Mouse (Mus musculus): ENCODE measurements around the gene Mink1. TPM values are rescaled to one million over a fixed set of nuclear protein-coding genes. Genes with fewer than 3 reads are reported as not detected.

Gene Mink1
- polyA plus RNA-seq, 1 experiment from 2014 or later, result 21.2 TPM

DNA sequence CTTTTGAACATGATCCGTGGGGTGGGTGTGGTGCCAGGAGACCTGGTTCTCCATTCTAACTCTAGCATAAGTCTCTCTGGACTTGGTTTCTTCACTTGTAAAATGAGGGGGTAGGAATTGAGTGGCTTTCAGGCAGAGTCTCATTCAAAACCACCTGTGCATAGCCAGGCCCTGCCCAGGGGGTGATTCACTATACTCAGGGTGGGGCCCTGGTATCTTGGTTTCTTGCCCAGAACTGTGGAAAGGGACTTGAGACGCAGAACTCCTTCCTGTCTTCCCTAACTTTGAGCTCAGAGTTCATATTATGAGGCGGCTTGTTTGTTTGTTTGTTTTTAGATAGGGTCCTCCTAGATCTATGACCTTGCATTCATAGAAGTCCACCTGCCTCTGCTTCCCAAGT is 14.5 kb downstream of the Mink1 start:
- no peaks in the 10 kb centered on the region for H3K27me3 ChIP-seq (ENCODE audit: control insufficient read depth, insufficient read depth, low read length)
- WGBS, result 89% methylated on average over 3 of the region's 3 CpGs
- ATAC-seq (ENCODE audit: insufficient number of reproducible peaks, low FRiP score, low TSS enrichment, low read depth) (no peak), DNase-seq (ENCODE audit: low spot score) (no peak)
- 0 out of 2 replicates have a peak, but pooled peaks cover 2% of the 10 kb centered on the region for H3K4me1 ChIP-seq (ENCODE audit: control insufficient read depth, insufficient read depth, low read length)
- no peak overlapping the region for H3K27ac ChIP-seq (replicated peaks; ENCODE audit: low read depth, low read length)
- no peaks in the 10 kb centered on the region for H3K9me3 ChIP-seq (ENCODE audit: control insufficient read depth, low read length)
- no peaks in the 10 kb centered on the region for H3K36me3 ChIP-seq (ENCODE audit: control insufficient read depth, insufficient read depth, low read length)
- no peak overlapping the region for H3K4me2 ChIP-seq (ENCODE audit: low read depth, severe bottlenecking)
- no peak overlapping the region for H3K9ac ChIP-seq (ENCODE audit: low read length)
- no peak overlapping the region for H3K4me3 ChIP-seq (ENCODE audit: low read depth, low read length)

DNA sequence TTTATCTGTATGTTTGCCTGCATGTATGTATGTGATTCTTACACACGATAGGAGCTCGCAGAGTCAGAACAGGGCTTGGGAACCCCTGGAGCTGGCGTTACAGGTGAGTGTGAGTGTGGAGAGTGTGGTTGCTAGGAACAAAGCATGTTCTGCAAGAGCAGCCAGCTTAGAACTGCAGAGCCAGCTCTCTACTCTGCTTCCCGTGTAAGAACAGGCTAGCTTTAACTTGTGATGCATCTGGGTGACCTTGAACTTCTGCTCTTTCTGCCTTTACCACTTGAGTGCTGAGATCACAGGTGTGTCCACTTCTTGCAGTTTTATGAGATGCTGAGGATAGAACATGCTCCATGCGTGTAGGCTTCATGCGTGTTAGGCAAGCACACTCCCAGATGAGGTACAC is 16.3 kb downstream of the Mink1 start:
- Histone ChIP-seq H3K4me1 (ENCODE audit: control insufficient read depth, insufficient read depth, low read length) (0 out of 2 replicates have a peak, but pooled peaks cover 2% of the 10 kb centered on the region), H3K9ac (ENCODE audit: low read length) (no peak overlapping the region), H3K9me3 (ENCODE audit: control insufficient read depth, low read length) (no peaks in the 10 kb centered on the region), H3K4me3 (ENCODE audit: low read depth, low read length) (no peak overlapping the region), H3K27me3 (ENCODE audit: control insufficient read depth, insufficient read depth, low read length) (no peaks in the 10 kb centered on the region), H3K4me2 (ENCODE audit: low read depth, severe bottlenecking) (no peak overlapping the region), H3K36me3 (ENCODE audit: control insufficient read depth, insufficient read depth, low read length) (no peaks in the 10 kb centered on the region), H3K27ac (replicated peaks; ENCODE audit: low read depth, low read length) (no peak overlapping the region)
- DNase-seq (ENCODE audit: low spot score), result no peak
- no peak for ATAC-seq (ENCODE audit: insufficient number of reproducible peaks, low FRiP score, low TSS enrichment, low read depth)
- 91% methylated on average over 6 of the region's 6 CpGs for WGBS

DNA sequence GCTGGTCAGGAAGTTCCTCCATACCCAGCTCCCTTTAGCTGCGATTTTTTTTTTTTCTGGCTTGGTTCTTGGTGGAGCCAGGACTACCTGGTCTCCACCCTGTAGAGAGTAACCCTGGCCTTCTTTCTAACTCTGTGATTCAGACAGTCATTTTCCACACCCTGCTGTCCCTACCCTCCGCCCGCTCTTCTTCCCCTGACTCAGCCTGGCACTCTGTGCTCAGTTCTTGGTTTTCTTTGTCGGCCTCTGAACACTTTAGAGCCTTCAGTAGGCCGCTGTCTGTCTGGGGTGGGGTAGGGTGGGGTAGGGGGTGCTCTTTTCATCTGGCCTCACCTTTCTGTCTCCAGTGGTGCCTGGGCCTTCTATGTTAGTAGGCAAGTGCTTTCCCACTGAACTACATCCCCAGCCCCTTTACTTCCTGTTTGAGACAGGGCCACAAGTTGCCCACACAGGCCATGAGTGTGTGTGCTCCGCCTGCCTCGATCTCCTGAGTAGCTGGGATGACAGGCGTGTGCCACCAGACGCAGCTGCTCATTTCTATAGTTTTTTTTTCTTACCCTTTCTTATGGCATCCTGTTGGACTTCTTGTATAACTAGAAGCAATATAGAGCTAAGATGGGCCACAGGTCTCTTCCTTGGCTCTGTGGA is 17.2 kb downstream of the Mink1 start:
- 83% methylated on average over 9 of the region's 9 CpGs for WGBS
- ATAC-seq (ENCODE audit: insufficient number of reproducible peaks, low FRiP score, low TSS enrichment, low read depth), result no peak

DNA sequence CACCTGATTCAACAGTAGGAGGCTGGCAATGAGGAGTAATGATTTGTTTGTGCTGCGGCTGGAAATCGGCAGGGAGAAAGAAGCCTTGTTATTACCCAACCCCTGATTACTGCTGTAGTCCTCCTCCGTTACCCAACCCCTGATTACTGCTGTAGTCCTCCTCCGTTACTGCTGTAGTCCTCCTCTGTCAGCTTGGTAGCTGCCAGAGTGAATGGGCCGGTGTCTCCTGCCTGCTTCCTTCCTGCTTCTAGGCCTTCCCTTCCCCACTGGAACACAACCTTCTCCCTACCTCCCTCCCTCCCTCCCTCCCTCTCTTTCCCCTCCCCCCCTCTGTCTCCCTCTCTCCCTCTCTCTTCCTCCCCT is 17.7 kb downstream of the Mink1 start:
- 57% methylated on average over 5 of the region's 5 CpGs for WGBS
- Histone ChIP-seq H3K27me3 (ENCODE audit: control insufficient read depth, insufficient read depth, low read length) (no peaks in the 10 kb centered on the region), H3K4me1 (ENCODE audit: control insufficient read depth, insufficient read depth, low read length) (peaks cover 8% of the 10 kb centered on the region), H3K9ac (ENCODE audit: low read length) (no peak overlapping the region), H3K27ac (replicated peaks; ENCODE audit: low read depth, low read length) (no peak overlapping the region), H3K9me3 (ENCODE audit: control insufficient read depth, low read length) (no peaks in the 10 kb centered on the region), H3K4me3 (ENCODE audit: low read depth, low read length) (no peak overlapping the region), H3K4me2 (ENCODE audit: low read depth, severe bottlenecking) (no peak overlapping the region), H3K36me3 (ENCODE audit: control insufficient read depth, insufficient read depth, low read length) (no peaks in the 10 kb centered on the region)
- no peak for DNase-seq (ENCODE audit: low spot score)
- no peak for ATAC-seq (ENCODE audit: insufficient number of reproducible peaks, low FRiP score, low TSS enrichment, low read depth)

More for the DNA sequence above, 17.2 kb downstream of the Mink1 start:
- Histone ChIP-seq H3K36me3 (ENCODE audit: control insufficient read depth, insufficient read depth, low read length) (no peaks in the 10 kb centered on the region), H3K4me3 (ENCODE audit: low read depth, low read length) (no peak overlapping the region), H3K27ac (replicated peaks; ENCODE audit: low read depth, low read length) (no peak overlapping the region), H3K4me1 (ENCODE audit: control insufficient read depth, insufficient read depth, low read length) (peaks cover 3% of the 10 kb centered on the region), H3K9ac (ENCODE audit: low read length) (no peak overlapping the region), H3K4me2 (ENCODE audit: low read depth, severe bottlenecking) (no peak overlapping the region), H3K9me3 (ENCODE audit: control insufficient read depth, low read length) (no peaks in the 10 kb centered on the region), H3K27me3 (ENCODE audit: control insufficient read depth, insufficient read depth, low read length) (no peaks in the 10 kb centered on the region)
- DNase-seq (ENCODE audit: low spot score), result no peak

DNA sequence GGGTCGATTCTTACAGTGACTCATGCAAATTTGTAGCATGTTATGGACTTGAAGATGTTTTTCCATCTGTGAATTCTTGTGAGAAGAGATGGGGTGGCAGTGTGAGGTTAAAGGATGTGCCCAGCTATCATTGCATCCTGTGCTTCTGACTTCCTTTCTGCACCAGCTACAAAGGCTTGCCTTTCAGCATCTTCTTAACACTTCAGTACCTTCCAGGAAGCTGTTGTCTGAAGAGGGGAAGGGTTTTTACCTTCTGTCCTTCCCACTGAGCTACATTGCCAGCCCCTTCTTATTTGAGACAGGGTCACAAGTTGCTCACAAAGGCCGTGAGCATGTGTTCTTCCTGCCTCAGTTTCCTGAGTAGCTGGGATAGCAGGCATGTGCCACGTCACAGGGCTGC is 18.2 kb downstream of the Mink1 start:
- Histone ChIP-seq H3K36me3 (ENCODE audit: control insufficient read depth, insufficient read depth, low read length) (no peaks in the 10 kb centered on the region), H3K4me2 (ENCODE audit: low read depth, severe bottlenecking) (no peak overlapping the region), H3K9ac (ENCODE audit: low read length) (no peak overlapping the region), H3K27me3 (ENCODE audit: control insufficient read depth, insufficient read depth, low read length) (no peaks in the 10 kb centered on the region), H3K27ac (replicated peaks; ENCODE audit: low read depth, low read length) (no peak overlapping the region), H3K9me3 (ENCODE audit: control insufficient read depth, low read length) (no peaks in the 10 kb centered on the region), H3K4me3 (ENCODE audit: low read depth, low read length) (no peak overlapping the region), H3K4me1 (ENCODE audit: control insufficient read depth, insufficient read depth, low read length) (peaks cover 10% of the 10 kb centered on the region)
- 77% methylated on average over 3 of the region's 3 CpGs for WGBS
- no peak for DNase-seq (ENCODE audit: low spot score)
- no peak for ATAC-seq (ENCODE audit: insufficient number of reproducible peaks, low FRiP score, low TSS enrichment, low read depth)

DNA sequence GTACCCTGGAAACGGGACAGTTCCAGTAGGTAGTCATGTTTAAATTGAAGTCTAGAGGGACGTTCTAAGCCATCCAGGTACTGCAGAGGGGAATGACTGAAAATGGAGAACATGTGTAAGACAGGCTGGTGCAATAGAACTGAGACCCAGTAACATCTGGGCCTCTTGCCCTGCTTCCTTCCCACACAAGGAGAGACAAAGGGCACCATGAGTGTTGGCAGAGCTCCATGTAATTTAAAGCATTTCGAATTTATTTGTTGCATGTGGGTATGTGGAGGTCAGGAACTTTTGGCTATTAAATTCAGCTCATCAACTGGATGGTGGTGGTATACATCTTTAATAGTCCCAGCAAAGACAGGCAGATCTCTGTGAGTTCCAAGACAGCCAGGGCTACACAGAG is 19.5 kb downstream of the Mink1 start:
- H3K27me3 ChIP-seq (ENCODE audit: control insufficient read depth, insufficient read depth, low read length), result no peaks in the 10 kb centered on the region
- no peak overlapping the region for H3K4me3 ChIP-seq (ENCODE audit: low read depth, low read length)
- no peak for ATAC-seq (ENCODE audit: insufficient number of reproducible peaks, low FRiP score, low TSS enrichment, low read depth)
- H3K9ac ChIP-seq (ENCODE audit: low read length), result no peak overlapping the region
- DNase-seq (ENCODE audit: low spot score), result no peak
- H3K4me1 ChIP-seq (ENCODE audit: control insufficient read depth, insufficient read depth, low read length), result peaks cover 9% of the 10 kb centered on the region
- no peaks in the 10 kb centered on the region for H3K36me3 ChIP-seq (ENCODE audit: control insufficient read depth, insufficient read depth, low read length)
- H3K27ac ChIP-seq (replicated peaks; ENCODE audit: low read depth, low read length), result no peak overlapping the region
- no peak overlapping the region for H3K4me2 ChIP-seq (ENCODE audit: low read depth, severe bottlenecking)
- no peaks in the 10 kb centered on the region for H3K9me3 ChIP-seq (ENCODE audit: control insufficient read depth, low read length)
- 60% methylated on average over 3 of the region's 3 CpGs for WGBS

DNA sequence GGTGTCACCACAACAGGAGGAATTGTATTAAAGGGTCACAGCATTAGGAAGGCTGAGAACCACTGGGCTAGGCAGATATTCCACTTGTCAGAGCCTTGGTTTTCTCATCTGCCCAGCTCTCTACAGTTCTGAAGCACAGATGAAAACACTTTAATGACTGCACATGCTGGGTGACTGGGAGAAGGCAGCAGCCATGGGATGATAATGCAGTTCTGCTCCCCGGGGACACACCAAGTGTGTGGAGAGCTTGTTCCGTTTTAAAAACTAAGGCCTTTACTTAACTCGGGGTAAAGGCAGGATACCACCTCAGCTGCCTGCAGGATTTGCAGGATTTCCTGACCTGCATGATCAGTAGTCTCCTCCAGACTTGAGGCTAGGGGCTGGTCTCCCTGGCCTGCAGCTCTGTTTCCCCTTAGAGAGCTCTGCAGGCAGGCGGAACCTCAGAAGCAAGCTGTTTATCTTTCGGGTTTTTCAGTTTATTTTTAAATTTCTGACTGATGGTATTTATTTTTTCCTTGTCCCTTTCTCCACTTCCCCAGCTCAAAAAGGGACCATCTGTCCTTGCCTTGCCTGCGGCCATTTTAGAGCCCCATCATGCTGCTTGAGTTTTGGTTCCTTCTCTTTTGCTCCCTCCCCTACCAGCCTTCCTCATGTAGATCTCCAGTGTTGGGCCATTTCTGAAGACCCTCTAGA is 20.5 kb downstream of the Mink1 start:
- Histone ChIP-seq H3K4me2 (ENCODE audit: low read depth, severe bottlenecking) (no peak overlapping the region), H3K4me1 (ENCODE audit: control insufficient read depth, insufficient read depth, low read length) (peaks cover 8% of the 10 kb centered on the region), H3K9ac (ENCODE audit: low read length) (no peak overlapping the region), H3K4me3 (ENCODE audit: low read depth, low read length) (no peak overlapping the region), H3K36me3 (ENCODE audit: control insufficient read depth, insufficient read depth, low read length) (no peaks in the 10 kb centered on the region), H3K9me3 (ENCODE audit: control insufficient read depth, low read length) (no peaks in the 10 kb centered on the region), H3K27me3 (ENCODE audit: control insufficient read depth, insufficient read depth, low read length) (no peaks in the 10 kb centered on the region), H3K27ac (replicated peaks; ENCODE audit: low read depth, low read length) (0 out of 2 replicates have a peak overlapping the region, but pooled peaks have one; percentile 5)
- ATAC-seq (ENCODE audit: insufficient number of reproducible peaks, low FRiP score, low TSS enrichment, low read depth) (no peak), DNase-seq (ENCODE audit: low spot score) (no peak)
- WGBS, result 66% methylated on average over 6 of the region's 6 CpGs

DNA sequence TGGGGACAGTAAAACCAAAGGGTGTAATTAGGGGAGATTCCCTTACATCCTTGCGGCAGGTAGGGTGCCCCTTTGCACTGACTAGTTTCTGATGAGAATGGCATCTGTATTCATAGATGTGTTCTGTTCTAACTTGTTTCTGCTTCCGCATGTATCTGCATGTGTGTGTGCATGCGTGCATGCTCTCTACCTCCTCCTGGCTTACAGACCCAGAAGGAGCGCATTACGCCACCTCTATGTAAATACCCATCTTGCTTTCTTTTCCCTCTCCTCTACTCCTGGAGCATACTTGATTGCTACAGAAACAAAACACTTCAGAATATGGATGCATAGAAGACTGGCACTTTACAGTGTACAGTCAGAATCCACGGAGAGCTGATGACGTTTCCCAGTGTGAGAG is 21.1 kb downstream of the Mink1 start:
- Histone ChIP-seq H3K27me3 (ENCODE audit: control insufficient read depth, insufficient read depth, low read length) (no peaks in the 10 kb centered on the region), H3K4me3 (ENCODE audit: low read depth, low read length) (no peak overlapping the region), H3K9ac (ENCODE audit: low read length) (no peak overlapping the region), H3K36me3 (ENCODE audit: control insufficient read depth, insufficient read depth, low read length) (no peaks in the 10 kb centered on the region), H3K4me2 (ENCODE audit: low read depth, severe bottlenecking) (no peak overlapping the region), H3K27ac (replicated peaks; ENCODE audit: low read depth, low read length) (no peak overlapping the region), H3K4me1 (ENCODE audit: control insufficient read depth, insufficient read depth, low read length) (peaks cover 8% of the 10 kb centered on the region), H3K9me3 (ENCODE audit: control insufficient read depth, low read length) (no peaks in the 10 kb centered on the region)
- ATAC-seq (ENCODE audit: insufficient number of reproducible peaks, low FRiP score, low TSS enrichment, low read depth) (no peak), DNase-seq (ENCODE audit: low spot score) (no peak)
- WGBS, result 88% methylated on average over 7 of the region's 7 CpGs

All from limb, embryonic 11.5 days (tissue).